Mouse (Mus musculus): ENCODE measurements at regions not wholly inside any gene's neighbourhood (a gene's known extent, or its start where the extent isn't known, plus 50 kb on each side); places are given as distances from the start of the nearest gene placed in this dataset.

DNA sequence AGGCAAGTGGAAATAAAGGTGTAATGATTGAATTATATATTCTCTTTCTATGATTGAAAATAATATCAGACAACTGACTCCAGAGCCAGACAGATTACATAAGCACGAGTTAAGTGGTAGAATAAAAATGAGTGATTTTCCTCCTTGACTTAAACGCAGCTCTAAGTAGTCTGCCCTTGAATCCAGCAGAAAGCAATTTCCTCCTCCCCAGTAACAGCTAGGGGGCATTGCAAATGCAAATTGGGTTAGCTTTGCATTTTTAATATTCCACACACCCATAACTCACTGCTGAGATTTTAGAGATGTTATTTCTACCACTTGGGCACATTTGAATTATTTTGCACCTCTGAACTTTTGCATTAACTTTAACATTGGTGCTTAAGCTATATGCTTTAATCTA, 81.6 kb upstream of the Npvf start:
- TF ChIP-seq TCF12 (IDR thresholded peaks at IDR 0.05; ENCODE audit: low read depth, low read length): no peak
- no peak for TF ChIP-seq POLR2A (IDR thresholded peaks at IDR 0.05; ENCODE audit: low read depth, low read length)
- TF ChIP-seq CTCF (conservative IDR thresholded peaks at IDR 0.05 in 1 of 2, IDR thresholded peaks at IDR 0.05 in 1 of 2; ENCODE audit: low read depth in 2 of 2, low read length in 2 of 2): no peak
- TF ChIP-seq EP300 (IDR thresholded peaks at IDR 0.05; ENCODE audit: low read length): no peak
- TF ChIP-seq HCFC1 (IDR thresholded peaks at IDR 0.05; ENCODE audit: low read depth, low read length): no peak
- no peak for TF ChIP-seq MAFK (IDR thresholded peaks at IDR 0.05; ENCODE audit: insufficient replicate concordance, low read length)
- TF ChIP-seq RCOR1 (conservative IDR thresholded peaks at IDR 0.05; ENCODE audit: low read depth, low read length): no peak
- no peak for TF ChIP-seq MAX (IDR thresholded peaks at IDR 0.05; ENCODE audit: low read length)
- TF ChIP-seq USF1 (IDR thresholded peaks at IDR 0.05; ENCODE audit: low read depth, low read length): no peak
- no peak for TF ChIP-seq UBTF (IDR thresholded peaks at IDR 0.05; ENCODE audit: low read depth, low read length)
